In the genomic region with DNA sequence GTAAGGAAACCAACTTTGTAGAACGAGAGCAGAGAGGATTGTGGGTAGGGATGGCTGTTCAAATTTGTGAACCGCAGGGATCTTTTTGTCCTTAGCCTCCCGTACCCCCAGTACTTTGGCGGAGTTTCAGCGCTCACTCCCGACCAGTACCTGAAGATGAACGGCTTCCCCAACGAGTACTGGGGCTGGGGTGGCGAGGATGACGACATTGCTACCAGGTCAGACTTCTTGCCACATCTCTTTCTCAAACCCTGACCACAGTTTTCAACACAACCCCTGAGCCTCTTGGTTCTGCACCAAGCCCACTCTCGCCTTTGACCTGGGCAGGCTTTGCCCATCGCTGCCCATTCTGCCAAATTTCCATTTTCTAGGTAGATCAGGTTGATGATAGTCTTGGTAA, we compare ENCODE assay signal across 13 mouse cellular contexts.
"Had no signal": no experiment of that assay in that cellular context is flagged by ENCODE, and none has a peak within 500 bp of the region (broad histone marks: within the 10 kb centered on the region; RNA-seq: fewer than 3 reads in every experiment).

No protein-coding gene starts in this region.

- H3K9me3 ChIP-seq: kidney, embryonic 15.5 days; limb, embryonic 10.5 days; megakaryocyte, embryonic 14.5 days had no signal

- H3K4me2 ChIP-seq: kidney, embryonic 15.5 days; midbrain, embryonic 11.5 days had no signal

- H3K27me3 ChIP-seq: kidney, embryonic 15.5 days; megakaryocyte, embryonic 14.5 days had no signal

- H3K4me3 ChIP-seq: kidney, embryonic 15.5 days; left cerebral cortex, adult 2 months; limb, embryonic 10.5 days; megakaryocyte, embryonic 14.5 days had no signal

- H3K27ac ChIP-seq: kidney, embryonic 15.5 days; left cerebral cortex, adult 2 months; limb, embryonic 10.5 days had no signal

- H3K9ac ChIP-seq: kidney, embryonic 15.5 days had no signal

- ATAC-seq: intestine, embryonic 16.5 days; lung, postnatal 0 days; midbrain, embryonic 16.5 days had no signal

- DNase-seq: kidney, adult 2 months; kidney, postnatal 14 days; lung, adult 2 months; lung, postnatal 36 days; thymus, postnatal 4 days had no signal
